Comparison of ENCODE assay signal across 10 mouse cellular contexts in genomic region chr11:78959841-78960520, GRCm38 (mm10). TPM values are rescaled to one million over a fixed set of nuclear protein-coding genes. Genes with fewer than 3 reads are reported as not detected.
DNase-seq lines count a peak whose midpoint lies in the region; ATAC-seq and TF ChIP-seq lines count a peak whose summit lies in the region.
"Had no signal": no experiment of that assay in that cellular context is flagged by ENCODE, and none has a peak within 500 bp of the region (broad histone marks: within the 10 kb centered on the region; RNA-seq: fewer than 3 reads in every experiment).

No protein-coding gene starts in this region.

- ATAC-seq in granulocyte monocyte progenitor cell, adult 5-6 weeks (replicated peaks; ENCODE audit: poor library complexity, severe bottlenecking) = no peak
- no peak for ATAC-seq in hindbrain, embryonic 12.5 days (ENCODE audit: low FRiP score)

- no peak overlapping the region for H3K9ac ChIP-seq in hindbrain, embryonic 12.5 days
- H3K9ac ChIP-seq: embryonic facial prominence, embryonic 12.5 days had no signal

- peak; percentile 81 for TF ChIP-seq CTCF in layer of hippocampus, adult 2 months (conservative IDR thresholded peaks at IDR 0.05)

- H3K27ac ChIP-seq in layer of hippocampus, adult 2 months = no peak overlapping the region
- H3K27ac ChIP-seq in hindbrain, embryonic 12.5 days = no peak overlapping the region
- H3K27ac ChIP-seq: embryonic facial prominence, embryonic 12.5 days had no signal

- no peak overlapping the region for H3K4me2 ChIP-seq in hindbrain, embryonic 12.5 days (replicated peaks)
- H3K4me2 ChIP-seq: embryonic facial prominence, embryonic 12.5 days had no signal

- peak; percentile 29 for DNase-seq in adrenal gland, postnatal 25 days
- DNase-seq in adrenal gland, adult (ENCODE audit: inconsistent age in 2 of 2, low spot score in 1 of 2) = no peak
- peak in 1 of 2 experiments; percentile 59 for DNase-seq in layer of hippocampus, adult 2 months (ENCODE audit: low spot score in 2 of 2)
- no peak for DNase-seq in layer of hippocampus, adult 9-10 months (ENCODE audit: low spot score)
- peak; percentile 12 for DNase-seq in urinary bladder, postnatal 25 days (ENCODE audit: low spot score)
- DNase-seq in urinary bladder, postnatal 4 days (ENCODE audit: low spot score in 2 of 2) = no peak

- H3K9me3 ChIP-seq in hindbrain, embryonic 12.5 days (replicated peaks) = no peaks in the 10 kb centered on the region
- H3K9me3 ChIP-seq: embryonic facial prominence, embryonic 12.5 days had no signal

- no peaks in the 10 kb centered on the region for H3K4me1 ChIP-seq in hindbrain, embryonic 12.5 days
- H3K4me1 ChIP-seq: embryonic facial prominence, embryonic 12.5 days had no signal

- 67% methylated on average over 5 of the region's 5 CpGs for WGBS in hindbrain, embryonic 12.5 days

- no peaks in the 10 kb centered on the region for H3K36me3 ChIP-seq in hindbrain, embryonic 12.5 days
- H3K36me3 ChIP-seq: embryonic facial prominence, embryonic 12.5 days had no signal

- H3K4me3 ChIP-seq in layer of hippocampus, adult 2 months = no peak overlapping the region
- H3K4me3 ChIP-seq in hindbrain, embryonic 12.5 days = no peak overlapping the region
- H3K4me3 ChIP-seq: embryonic facial prominence, embryonic 12.5 days had no signal

- peaks cover 6% of the 10 kb centered on the region for H3K27me3 ChIP-seq in hindbrain, embryonic 12.5 days

RNA-seq across cellular contexts. Expression of gene Lgals9, which starts 24.8 kb away (rescaled TPM):
- total RNA-seq in adrenal gland, postnatal 25 days (2021) = 18.5 and 21.8 TPM in 2 replicates
- total RNA-seq in layer of hippocampus, adult 2 months (2021) = 1 to 10 TPM; 4.0 to 4.1 TPM
- total RNA-seq in granulocyte monocyte progenitor cell, adult 5-6 weeks (2014; fragmentation: Nextera tagmentation) = 273 and 289 TPM in 2 replicates
- total RNA-seq in granulocyte monocyte progenitor cell, adult 5-6 weeks (2017) = 68.6 and 84.9 TPM in 2 replicates
- 8.7 and 10.6 TPM in 2 replicates for polyA plus RNA-seq in hindbrain, embryonic 12.5 days (2016; fragmentation: Nextera tagmentation; extraction: Ambion mirVana)

RNA-seq across cellular contexts. Expression of gene Nos2, which starts 39.4 kb away (rescaled TPM):
- 2.0 and 2.4 TPM in 2 replicates for total RNA-seq in adrenal gland, postnatal 25 days (2021)
- total RNA-seq in layer of hippocampus, adult 2 months (2021) = under 1 TPM; 0.20 to 0.64 TPM
- total RNA-seq in granulocyte monocyte progenitor cell, adult 5-6 weeks (2014; fragmentation: Nextera tagmentation) = not detected in 2 replicates
- not detected in 2 replicates for total RNA-seq in granulocyte monocyte progenitor cell, adult 5-6 weeks (2017)
- polyA plus RNA-seq in hindbrain, embryonic 12.5 days (2016; fragmentation: Nextera tagmentation; extraction: Ambion mirVana) = 1.4 and 1.7 TPM in 2 replicates
- total RNA-seq: hematopoietic stem cell, adult 5-6 weeks had no signal

Comparison
In these comparisons a context has a peak if more than half of its experiments do, and no peak if none do; other contexts are left out.
1. DNase-seq: peak in adrenal gland, postnatal 25 days (single experiment) and urinary bladder, postnatal 25 days (single experiment); none in adrenal gland, adult (0 of 2), layer of hippocampus, adult 9-10 months (single experiment) and urinary bladder, postnatal 4 days (0 of 2).